Mouse (Mus musculus) layer of hippocampus, adult 2 months (tissue): ENCODE data around the gene Pnpo. TPM values are rescaled to one million over a fixed set of nuclear protein-coding genes. Genes with fewer than 3 reads are reported as not detected.

Experiments
- DNase-seq, 2 experiments: peaks; one replicate each; pipeline ENCODE4 v3.0.0; 2022; ENCODE audit warnings: low spot score in 2 of 2
- H3K27ac ChIP-seq: fragments of 200-600 bp; 2 replicates; pipeline ENCODE4 v1.8.1; 2022
- H3K4me3 ChIP-seq: fragments of 200-600 bp; 2 replicates; pipeline ENCODE4 v1.8.1; 2022; ENCODE audit warnings: mild to moderate bottlenecking
- CTCF ChIP-seq: fragments of 200-600 bp; conservative IDR thresholded peaks from 2 replicates; pipeline ENCODE4 v1.8.1; 2022; ENCODE audit warnings: antibody characterized with exemption, mild to moderate bottlenecking, moderate library complexity
- total RNA-seq, 2 experiments: library from RNA; stranded (reverse); gene quantifications; 2 replicates each; pipeline ENCODE4 v1.2.3; 2021

The Pnpo gene
- total RNA-seq, 2 experiments from 2014 or later, result 36.7 to 36.8 TPM

- TF ChIP-seq CTCF, result no peak
- DNase-seq, result peak; percentile 98 to 100
- Histone ChIP-seq H3K4me3 (peak overlapping the region; percentile 90), H3K27ac (peak overlapping the region; percentile 99)
These were observed 34.0 kb upstream of the Pnpo start for GRCm38 (mm10) chr11:96977606-96978400.

DNA sequence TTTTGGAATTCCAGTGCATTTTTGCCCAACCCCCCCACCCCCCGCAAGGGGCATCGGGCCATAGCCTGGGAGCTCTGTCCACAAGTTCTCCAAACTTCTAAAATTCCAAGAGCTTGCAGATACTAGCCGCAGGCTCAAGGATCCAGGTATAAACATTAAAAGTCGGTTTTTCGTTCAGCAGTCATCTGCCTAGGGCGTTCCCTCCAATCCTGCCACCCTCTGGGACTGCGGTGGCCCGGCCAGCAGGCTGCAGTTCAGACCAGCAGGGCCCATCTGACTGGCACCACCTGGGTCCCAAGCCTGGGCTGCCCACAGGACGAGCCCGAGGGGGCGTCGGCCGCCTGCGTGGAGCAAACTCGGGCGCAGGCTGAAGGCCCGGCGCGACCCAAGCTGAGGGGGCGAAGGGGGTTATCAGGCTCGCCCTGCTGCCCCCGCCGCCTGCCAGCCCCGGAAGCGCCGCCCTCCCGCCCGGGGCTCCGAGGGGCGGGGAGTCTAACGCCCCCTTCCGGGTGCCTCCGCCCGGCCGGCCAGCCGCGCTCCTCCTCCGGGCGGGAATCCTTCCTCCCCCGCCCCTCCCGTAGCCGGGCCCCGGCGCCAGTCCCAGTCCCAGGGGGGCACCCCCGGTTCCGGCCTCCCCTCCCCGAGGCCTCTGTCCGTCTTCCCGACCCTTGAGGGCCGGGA is 33.3 kb upstream of the Pnpo start:
- peak; percentile 78 to 81 for DNase-seq
- Histone ChIP-seq H3K4me3 (peak overlapping the region; percentile 69), H3K27ac (peak overlapping the region; percentile 99)
- peak; percentile 44 for TF ChIP-seq CTCF

DNA sequence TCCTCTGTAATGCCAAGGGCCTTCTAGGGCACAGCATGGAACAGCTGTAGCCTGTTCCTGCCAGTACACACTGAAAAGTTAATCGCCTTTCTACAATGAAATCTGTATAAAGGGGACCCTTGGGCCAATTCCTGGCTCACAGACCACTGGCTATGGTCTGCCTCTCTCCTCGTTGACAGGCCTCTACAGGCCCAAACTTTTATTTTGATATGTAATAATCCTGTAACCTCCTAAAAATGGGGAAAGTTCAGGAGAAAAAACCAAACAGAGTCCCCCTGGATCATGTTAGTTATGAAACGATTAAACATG is 32.5 kb upstream of the Pnpo start:
- TF ChIP-seq CTCF, result no peak
- Histone ChIP-seq H3K4me3 (peak overlapping the region; percentile 69), H3K27ac (peak overlapping the region; percentile 99)
- DNase-seq, result no peak

- TF ChIP-seq CTCF, result no peak
- H3K4me3 ChIP-seq, result peak overlapping the region; percentile 69; the same call in 1 of the 2 replicates
- peak overlapping the region; percentile 99 for H3K27ac ChIP-seq
- no peak for DNase-seq
These were observed 32.0 kb upstream of the Pnpo start for GRCm38 (mm10) chr11:96975511-96976378.

GRCm38 (mm10) chr11:96974813-96975212 is 31.0 kb upstream of the Pnpo start:
- H3K27ac ChIP-seq, result peak overlapping the region; percentile 99; the same call in 1 of the 2 replicates
- no peak for DNase-seq
- H3K4me3 ChIP-seq, result no peak overlapping the region
- no peak for TF ChIP-seq CTCF

DNA sequence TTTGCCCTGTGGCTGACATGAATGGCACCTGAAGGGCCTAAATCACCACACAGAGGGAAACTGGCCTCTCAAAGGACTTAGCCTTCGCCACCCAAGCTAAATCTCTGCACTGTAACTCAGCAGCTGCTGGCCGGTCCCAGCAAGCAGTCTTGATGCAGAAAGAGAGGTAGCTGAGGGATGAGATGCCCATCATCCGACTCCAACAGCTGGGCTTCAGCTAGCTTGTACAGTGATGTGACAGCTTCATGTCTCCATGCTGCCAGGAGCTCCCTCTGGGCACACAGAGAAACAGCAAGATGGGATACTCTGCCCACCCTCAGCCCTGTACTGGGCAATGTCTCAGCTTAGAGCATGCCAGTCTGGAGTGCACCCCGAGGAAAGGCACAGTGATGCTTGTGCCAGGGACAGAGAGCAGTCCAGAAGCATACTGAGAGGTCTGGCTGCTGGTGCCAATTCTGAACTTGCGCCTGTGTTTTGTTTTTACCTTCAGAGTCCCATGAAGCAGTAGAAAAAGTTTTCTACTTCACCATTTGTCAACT is 29.7 kb upstream of the Pnpo start:
- Histone ChIP-seq H3K4me3 (no peak overlapping the region), H3K27ac (peak overlapping the region; percentile 85)
- DNase-seq, result no peak
- TF ChIP-seq CTCF, result no peak

- DNase-seq, result no peak
- Histone ChIP-seq H3K27ac (peak overlapping the region; percentile 85), H3K4me3 (no peak overlapping the region)
These were observed 29.1 kb upstream of the Pnpo start for GRCm38 (mm10) chr11:96972906-96973305.

DNA sequence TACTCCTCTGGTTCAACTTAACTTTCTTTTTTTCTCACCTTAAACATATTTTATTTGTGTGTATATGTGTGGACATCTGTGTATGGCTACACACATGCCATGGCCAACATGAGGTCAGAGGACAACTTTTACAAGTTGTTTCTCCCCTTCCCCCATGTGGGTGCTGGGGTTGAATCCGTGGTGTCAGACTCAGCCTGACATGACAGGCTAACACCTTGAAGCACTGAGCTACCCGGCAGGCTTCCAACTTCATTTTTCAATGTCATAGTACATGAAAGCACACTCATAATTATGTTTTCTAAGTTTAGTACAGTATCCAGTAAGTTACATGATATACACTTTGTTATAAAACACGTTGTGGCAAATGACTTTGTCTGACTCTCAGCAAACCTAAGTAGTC is 26.6 kb upstream of the Pnpo start:
- H3K27ac ChIP-seq, result peak overlapping the region; percentile 85; the same call in 1 of the 2 replicates
- no peak for TF ChIP-seq CTCF
- no peak for DNase-seq
- no peak overlapping the region for H3K4me3 ChIP-seq

More at GRCm38 (mm10) chr11:96972906-96973305, 29.1 kb upstream of the Pnpo start:
- TF ChIP-seq CTCF, result no peak

DNA sequence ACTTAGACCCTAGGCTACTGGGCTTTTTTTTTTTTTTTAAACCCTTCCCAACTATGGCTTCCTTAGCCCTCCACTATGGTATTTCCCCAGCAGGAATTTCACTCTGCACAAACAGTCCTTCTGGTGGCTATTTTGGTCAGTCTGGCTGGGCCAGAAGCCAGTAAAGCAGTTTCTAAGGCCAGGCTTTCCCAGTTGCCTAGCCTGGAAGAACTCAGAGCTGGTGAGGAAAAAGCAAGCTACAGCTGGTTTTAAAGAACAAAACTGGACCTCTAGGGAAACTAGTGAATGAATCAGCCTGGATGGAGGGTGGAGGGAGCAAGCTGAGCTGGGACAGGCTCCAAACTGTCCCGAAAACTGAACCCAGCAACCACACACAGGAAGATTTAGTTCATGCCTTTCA is 26.0 kb upstream of the Pnpo start:
- Histone ChIP-seq H3K4me3 (no peak overlapping the region), H3K27ac (peak overlapping the region; percentile 85)
- TF ChIP-seq CTCF, result no peak
- no peak for DNase-seq

- no peak for DNase-seq
- Histone ChIP-seq H3K27ac (peak overlapping the region; percentile 85), H3K4me3 (no peak overlapping the region)
- no peak for TF ChIP-seq CTCF
These were observed 25.5 kb upstream of the Pnpo start for GRCm38 (mm10) chr11:96969280-96969722.

DNA sequence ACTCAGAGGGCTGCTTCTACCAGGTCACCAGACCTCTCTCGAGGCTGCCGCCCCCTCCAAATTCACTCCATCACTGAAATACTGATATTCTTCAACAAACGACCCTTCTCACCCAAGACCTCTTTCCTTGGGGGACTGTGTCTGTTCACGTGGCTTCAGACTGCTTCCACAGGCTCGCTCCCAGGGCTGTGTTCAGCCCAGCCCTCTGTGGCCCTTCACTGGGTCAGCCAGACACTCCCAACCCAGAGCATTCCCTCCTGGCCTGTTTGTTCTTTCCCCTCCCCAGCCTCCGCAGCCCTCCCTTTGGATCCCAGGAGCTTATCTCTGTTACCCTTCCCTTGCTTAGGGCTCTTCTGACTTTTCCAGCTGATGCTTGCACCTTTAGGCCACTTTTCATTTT is 24.7 kb upstream of the Pnpo start:
- TF ChIP-seq CTCF, result no peak
- no peak overlapping the region for H3K4me3 ChIP-seq
- H3K27ac ChIP-seq, result peak overlapping the region; percentile 85; the same call in 1 of the 2 replicates
- no peak for DNase-seq

GRCm38 (mm10) chr11:96967544-96968269 is 23.9 kb upstream of the Pnpo start:
- H3K27ac ChIP-seq, result peak overlapping the region; percentile 85
- no peak overlapping the region for H3K4me3 ChIP-seq
- DNase-seq, result no peak
- TF ChIP-seq CTCF, result no peak
